Mouse (Mus musculus): ENCODE measurements around the gene C030005K15Rik. TPM values are rescaled to one million over a fixed set of nuclear protein-coding genes. Genes with fewer than 3 reads are reported as not detected.

Gene C030005K15Rik
- polyA plus RNA-seq, 1 experiment from 2014 or later, result not detected

DNA sequence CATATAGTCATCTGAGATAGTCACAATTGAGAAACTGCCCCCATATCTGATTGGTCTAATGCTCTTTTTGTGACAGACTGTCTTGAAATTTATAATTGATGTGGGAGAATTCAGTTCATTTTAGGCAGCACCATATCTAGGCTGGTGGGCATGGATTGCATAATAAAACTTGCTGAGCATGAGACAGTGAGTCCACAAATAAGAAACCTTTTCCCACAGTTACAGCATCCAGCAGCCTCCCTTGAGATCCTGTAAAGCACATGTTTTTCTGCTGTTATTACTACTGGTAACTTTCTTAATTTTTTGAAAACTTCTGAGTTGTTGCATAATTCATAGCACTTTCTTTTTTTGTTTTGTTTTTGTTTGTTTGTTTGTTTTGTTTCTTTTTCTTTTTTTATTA, 43.6 kb downstream of the C030005K15Rik start:
- Histone ChIP-seq H3K27me3 (ENCODE audit: control insufficient read depth, insufficient read depth, low read length) (no peaks in the 10 kb centered on the region), H3K4me3 (ENCODE audit: low read depth, low read length) (no peak overlapping the region), H3K4me2 (no peak overlapping the region), H3K9ac (ENCODE audit: low read length) (no peak overlapping the region), H3K4me1 (ENCODE audit: control insufficient read depth, insufficient read depth, low read length) (no peaks in the 10 kb centered on the region), H3K27ac (ENCODE audit: low read depth, low read length) (no peak overlapping the region), H3K9me3 (ENCODE audit: control insufficient read depth, low read length) (no peaks in the 10 kb centered on the region), H3K36me3 (ENCODE audit: control insufficient read depth, insufficient read depth, low read length) (no peaks in the 10 kb centered on the region)
- DNase-seq (ENCODE audit: low spot score, missing footprints), result no peak
- ATAC-seq (ENCODE audit: low FRiP score), result no peak

Other genes with a start within 250 kb of the C030005K15Rik start
- 26.2 and 30.6 TPM in 2 replicates for gene Dcn, start 247.1 kb downstream of the C030005K15Rik start, polyA plus RNA-seq (2014; fragmentation: Nextera tagmentation; extraction: Ambion mirVana)
- gene Lum, start 161.6 kb downstream of the C030005K15Rik start, polyA plus RNA-seq (2014; fragmentation: Nextera tagmentation; extraction: Ambion mirVana), result 131 and 148 TPM in 2 replicates
- 0.19 and 0.21 TPM in 2 replicates for gene Kera, start 119.9 kb downstream of the C030005K15Rik start, polyA plus RNA-seq (2014; fragmentation: Nextera tagmentation; extraction: Ambion mirVana)
- 5.1 and 5.5 TPM in 2 replicates for gene Epyc, start 82.7 kb downstream of the C030005K15Rik start, polyA plus RNA-seq (2014; fragmentation: Nextera tagmentation; extraction: Ambion mirVana)
- not detected in 2 replicates for gene Ccer1, start 33.7 kb downstream of the C030005K15Rik start, polyA plus RNA-seq (2014; fragmentation: Nextera tagmentation; extraction: Ambion mirVana)